In the genomic region with DNA sequence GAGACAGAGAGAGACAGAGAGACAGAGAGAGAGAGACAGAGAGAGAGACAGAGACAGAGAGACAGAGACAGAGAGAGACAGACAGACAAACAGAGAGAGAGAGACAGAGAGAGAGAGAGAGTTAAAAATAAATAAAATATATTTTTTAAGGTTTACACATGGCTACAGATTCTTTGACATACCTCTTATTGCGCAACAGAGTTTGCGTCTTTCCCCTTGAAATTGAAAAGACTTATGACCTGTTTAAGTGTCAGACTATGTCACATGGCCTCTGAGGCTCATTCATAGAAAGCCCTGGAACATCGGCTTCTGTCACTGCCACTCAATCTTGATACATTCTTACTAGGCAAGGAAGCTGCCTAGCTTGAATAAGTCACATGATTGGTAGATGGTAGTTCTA, we compare ENCODE assay signal across 39 mouse cellular contexts. TPM values are rescaled to one million over a fixed set of nuclear protein-coding genes. Genes with fewer than 3 reads are reported as not detected.
"Had no signal": no experiment of that assay in that cellular context is flagged by ENCODE, and none has a peak within 500 bp of the region (broad histone marks: within the 10 kb centered on the region; RNA-seq: fewer than 3 reads in every experiment).

No protein-coding gene starts in this region.

- H3K4me3 ChIP-seq: heart, embryonic 13.5 days; heart, embryonic 15.5 days; hindbrain, embryonic 13.5 days; hindbrain, embryonic 15.5 days; kidney, embryonic 15.5 days; left cerebral cortex, adult 2 months; limb, embryonic 13.5 days; limb, embryonic 15.5 days; liver, embryonic 12.5 days had no signal

- H3K27me3 ChIP-seq: heart, embryonic 13.5 days; heart, embryonic 15.5 days; hindbrain, embryonic 13.5 days; hindbrain, embryonic 15.5 days; kidney, embryonic 15.5 days; limb, embryonic 13.5 days; limb, embryonic 15.5 days; liver, embryonic 12.5 days had no signal

- H3K4me1 ChIP-seq: heart, embryonic 13.5 days; heart, embryonic 15.5 days; hindbrain, embryonic 13.5 days; hindbrain, embryonic 15.5 days; kidney, embryonic 15.5 days; limb, embryonic 13.5 days; limb, embryonic 15.5 days; liver, embryonic 12.5 days had no signal

- H3K4me2 ChIP-seq: heart, embryonic 11.5 days; heart, embryonic 13.5 days; heart, embryonic 15.5 days; hindbrain, embryonic 13.5 days; hindbrain, embryonic 15.5 days; kidney, embryonic 15.5 days; limb, embryonic 13.5 days; limb, embryonic 15.5 days; liver, embryonic 12.5 days had no signal

- H3K9ac ChIP-seq: heart, embryonic 13.5 days; heart, embryonic 15.5 days; hindbrain, embryonic 13.5 days; hindbrain, embryonic 15.5 days; kidney, embryonic 15.5 days; limb, embryonic 13.5 days; limb, embryonic 15.5 days; liver, embryonic 12.5 days; liver, embryonic 14.5 days had no signal

- H3K36me3 ChIP-seq: heart, embryonic 13.5 days; heart, embryonic 15.5 days; hindbrain, embryonic 13.5 days; hindbrain, embryonic 15.5 days; kidney, embryonic 15.5 days; limb, embryonic 13.5 days; limb, embryonic 15.5 days; liver, embryonic 12.5 days had no signal

- H3K27ac ChIP-seq: heart, embryonic 13.5 days; heart, embryonic 15.5 days; hindbrain, embryonic 13.5 days; hindbrain, embryonic 15.5 days; hindbrain, postnatal 0 days; kidney, embryonic 15.5 days; kidney, postnatal 0 days; left cerebral cortex, adult 2 months; limb, embryonic 13.5 days; limb, embryonic 15.5 days; liver, embryonic 12.5 days; liver, embryonic 14.5 days had no signal

- DNase-seq: gastrocnemius, postnatal 14 days; gastrocnemius, postnatal 36 days; heart, postnatal 14 days; heart, postnatal 36 days; kidney, adult 11 months; kidney, adult 2 months; kidney, adult 9 months; kidney, postnatal 14 days; kidney, postnatal 36 days had no signal

- H3K9me3 ChIP-seq: heart, embryonic 13.5 days; heart, embryonic 15.5 days; hindbrain, embryonic 13.5 days; hindbrain, embryonic 15.5 days; kidney, embryonic 15.5 days; limb, embryonic 13.5 days; limb, embryonic 15.5 days; liver, embryonic 12.5 days had no signal

RNA-seq across cellular contexts. Expression of gene Ccl6, which starts 10.5 kb away (rescaled TPM):
- total RNA-seq: hindbrain, postnatal 0 days had no signal

RNA-seq across cellular contexts. Expression of gene Rpl9-ps1, which starts 42.0 kb away (rescaled TPM):
- total RNA-seq: gastrocnemius, adult 18-20 months; gastrocnemius, adult 8-10 months; gastrocnemius, postnatal 14 days; gastrocnemius, postnatal 36 days; heart, adult 8-10 months; heart, postnatal 14 days; heart, postnatal 36 days; hematopoietic stem cell, adult 5-6 weeks; hindbrain, postnatal 0 days; layer of hippocampus, adult 18-20 months; layer of hippocampus, postnatal 10 days; layer of hippocampus, postnatal 25 days; left cerebral cortex, adult 2 months; left cerebral cortex, postnatal 14 days; left cerebral cortex, postnatal 36 days; liver, adult 2 months had no signal
- polyA plus RNA-seq: gonadal fat pad, adult 2 months; heart, embryonic 11.5 days; heart, embryonic 13.5 days; heart, embryonic 15.5 days; heart, postnatal 0 days; hindbrain, embryonic 11.5 days; hindbrain, embryonic 13.5 days; hindbrain, embryonic 15.5 days; hindbrain, postnatal 0 days; intestine, embryonic 14.5 days; intestine, embryonic 16.5 days; kidney, adult 2 months; kidney, embryonic 15.5 days; kidney, postnatal 0 days; large intestine, adult 2 months; limb, embryonic 11.5 days; limb, embryonic 13.5 days; limb, embryonic 15.5 days; liver, adult 2 months; liver, embryonic 12.5 days; liver, embryonic 14.5 days had no signal

RNA-seq across cellular contexts. Expression of gene Ccl3, which starts 45.8 kb away (rescaled TPM):
- total RNA-seq: gastrocnemius, adult 18-20 months; gastrocnemius, adult 8-10 months; gastrocnemius, postnatal 14 days; gastrocnemius, postnatal 36 days; heart, adult 8-10 months; heart, postnatal 14 days; heart, postnatal 36 days; layer of hippocampus, adult 18-20 months; layer of hippocampus, postnatal 25 days; left cerebral cortex, adult 2 months; left cerebral cortex, postnatal 14 days; left cerebral cortex, postnatal 36 days had no signal

RNA-seq across cellular contexts. Expression of gene Ccl4, which starts 59.0 kb away (rescaled TPM):
- total RNA-seq: gastrocnemius, adult 18-20 months; gastrocnemius, adult 8-10 months; gastrocnemius, postnatal 14 days; gastrocnemius, postnatal 36 days; heart, adult 8-10 months; heart, postnatal 14 days; heart, postnatal 36 days; hindbrain, postnatal 0 days; layer of hippocampus, adult 18-20 months; layer of hippocampus, postnatal 10 days; layer of hippocampus, postnatal 25 days; left cerebral cortex, adult 2 months; left cerebral cortex, postnatal 14 days; left cerebral cortex, postnatal 36 days; liver, adult 2 months had no signal
